Mouse (Mus musculus): Measurements from ENCODE around the gene Ankrd50. TPM values are rescaled to one million over a fixed set of nuclear protein-coding genes. Genes with fewer than 3 reads are reported as not detected.

The Ankrd50 gene
- polyA plus RNA-seq, 1 experiment, result 16.1 TPM

DNA sequence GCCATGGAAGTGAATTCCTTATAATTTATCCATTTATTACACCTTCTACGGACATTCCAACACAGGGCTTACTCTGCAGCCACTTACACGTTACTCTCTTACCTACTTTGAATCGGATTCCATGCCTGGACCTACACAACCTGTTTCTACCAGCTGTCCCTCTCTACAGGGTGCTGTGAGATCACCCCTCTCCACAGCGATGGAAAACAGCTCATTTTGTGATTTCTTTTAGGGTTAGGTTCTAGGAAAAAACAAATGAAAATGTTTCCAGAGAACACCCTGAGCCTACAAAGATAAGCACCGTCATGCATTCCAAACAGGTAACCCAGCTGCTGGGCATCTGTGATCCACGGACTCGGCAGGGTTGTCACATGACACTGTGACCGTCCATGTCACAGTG lies 16.5 kb downstream of the Ankrd50 start:
- no peak for DNase-seq (ENCODE audit: low read depth, low spot score)
- WGBS, result 87% methylated on average over 8 of the region's 8 CpGs

DNA sequence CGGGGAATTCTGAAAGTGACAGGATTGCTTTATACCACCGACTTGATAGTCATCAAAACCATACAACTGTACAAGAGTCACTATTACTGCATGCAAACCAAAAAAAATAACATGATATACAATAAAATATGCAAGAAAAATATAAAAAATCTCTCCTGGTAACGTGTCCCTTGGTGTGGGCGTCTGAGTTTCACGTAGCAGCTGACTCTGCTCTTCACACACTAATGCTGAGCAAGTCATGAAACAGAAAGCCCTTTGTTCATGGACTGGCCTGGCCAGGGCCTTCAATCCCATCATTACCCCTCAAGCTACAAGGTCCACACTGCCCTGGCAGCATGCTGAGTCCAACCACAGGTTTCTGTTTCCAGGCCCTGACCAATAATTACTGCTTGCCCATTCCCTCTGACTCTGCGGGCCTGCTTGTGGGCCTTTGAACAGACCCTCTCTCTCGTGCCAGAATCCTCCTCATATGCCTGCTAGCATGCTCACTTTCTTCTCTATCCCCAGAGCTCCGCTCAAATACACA lies 17.7 kb downstream of the Ankrd50 start:
- WGBS, result 73% methylated on average over 8 of the region's 8 CpGs
- no peak for DNase-seq (ENCODE audit: low read depth, low spot score)

DNA sequence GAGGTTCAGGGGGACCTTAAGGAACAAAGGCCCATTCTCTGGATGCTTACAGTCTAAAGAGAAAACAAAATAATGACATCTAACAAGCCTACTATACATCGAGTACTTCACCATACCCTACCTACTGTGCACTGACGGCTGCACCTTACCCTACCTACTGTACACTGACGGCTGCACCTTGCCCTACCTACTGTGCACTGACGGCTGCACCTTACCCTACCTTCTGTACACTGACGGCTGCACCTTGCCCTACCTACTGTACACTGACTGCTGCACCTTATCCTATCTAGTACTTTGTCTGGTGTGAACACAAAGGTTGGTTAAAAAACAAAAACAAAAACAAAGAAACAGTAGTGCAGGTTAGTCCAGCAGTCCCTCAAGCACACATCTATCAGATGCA lies 18.5 kb downstream of the Ankrd50 start:
- 59% methylated on average over 5 of the region's 5 CpGs for WGBS
- no peak for DNase-seq (ENCODE audit: low read depth, low spot score)

DNA sequence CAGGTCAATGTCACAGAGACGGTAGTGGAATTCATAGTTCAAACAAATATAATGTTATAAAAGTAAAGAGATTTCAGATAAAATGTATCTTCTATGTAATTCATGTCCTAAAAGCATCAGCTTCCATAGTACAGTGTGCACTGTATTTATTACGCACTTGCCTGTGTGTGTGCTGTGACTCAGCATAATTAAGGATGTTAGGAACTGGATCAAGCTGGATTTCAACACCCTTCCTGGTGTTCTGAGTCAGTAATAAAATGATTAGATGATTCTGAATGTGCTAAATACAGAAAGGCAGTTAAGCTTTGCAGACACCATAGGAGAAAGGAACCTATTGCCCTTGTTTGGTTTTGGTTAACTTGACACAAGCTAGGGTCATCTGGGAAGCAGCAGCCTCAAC lies 21.5 kb downstream of the Ankrd50 start:
- 38% methylated on average over 2 of the region's 2 CpGs for WGBS

DNA sequence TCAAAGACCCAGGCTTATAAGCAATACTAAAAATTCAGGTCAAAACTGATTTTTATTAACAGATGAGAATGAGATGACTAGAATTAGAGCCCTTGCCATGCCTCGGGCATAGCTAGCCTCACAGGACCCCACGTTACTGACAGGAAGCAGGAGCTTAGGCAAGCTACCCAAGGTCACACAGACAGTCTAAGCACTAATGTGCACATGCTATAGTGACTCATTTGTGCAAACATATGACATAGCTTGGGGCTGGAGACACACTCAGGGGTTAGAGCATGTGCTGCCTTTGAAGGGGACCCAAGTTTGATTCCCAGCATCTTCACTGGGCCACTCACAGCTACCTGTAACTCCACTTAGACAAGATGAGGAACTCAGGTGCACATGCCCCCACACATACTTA lies 22.9 kb downstream of the Ankrd50 start:
- WGBS, result 57% methylated on average over 2 of the region's 2 CpGs
- no peak for DNase-seq (ENCODE audit: low read depth, low spot score)

More for the DNA sequence above, 21.5 kb downstream of the Ankrd50 start:
- peak; percentile 52 for DNase-seq (ENCODE audit: low read depth, low spot score)

DNA sequence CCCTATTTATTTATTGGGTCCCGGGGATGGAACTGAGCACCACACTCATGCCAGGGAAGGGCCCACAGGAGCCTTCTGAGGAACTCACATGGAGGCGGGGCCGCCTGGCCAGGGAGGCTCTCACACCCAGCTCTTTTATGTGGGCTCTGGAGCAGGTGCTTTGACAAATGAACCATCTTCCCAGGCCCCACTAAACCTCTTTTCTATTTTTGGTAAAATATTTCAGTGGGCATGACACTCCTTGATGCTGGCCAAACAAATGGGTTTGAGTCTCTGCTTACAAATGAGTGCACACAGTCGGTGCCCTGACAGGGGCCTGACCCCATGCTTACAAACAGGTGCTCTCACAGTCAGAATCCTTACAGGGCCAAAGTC lies 24.4 kb downstream of the Ankrd50 start:
- DNase-seq (ENCODE audit: low read depth, low spot score), result no peak
- 85% methylated on average over 4 of the region's 4 CpGs for WGBS

DNA sequence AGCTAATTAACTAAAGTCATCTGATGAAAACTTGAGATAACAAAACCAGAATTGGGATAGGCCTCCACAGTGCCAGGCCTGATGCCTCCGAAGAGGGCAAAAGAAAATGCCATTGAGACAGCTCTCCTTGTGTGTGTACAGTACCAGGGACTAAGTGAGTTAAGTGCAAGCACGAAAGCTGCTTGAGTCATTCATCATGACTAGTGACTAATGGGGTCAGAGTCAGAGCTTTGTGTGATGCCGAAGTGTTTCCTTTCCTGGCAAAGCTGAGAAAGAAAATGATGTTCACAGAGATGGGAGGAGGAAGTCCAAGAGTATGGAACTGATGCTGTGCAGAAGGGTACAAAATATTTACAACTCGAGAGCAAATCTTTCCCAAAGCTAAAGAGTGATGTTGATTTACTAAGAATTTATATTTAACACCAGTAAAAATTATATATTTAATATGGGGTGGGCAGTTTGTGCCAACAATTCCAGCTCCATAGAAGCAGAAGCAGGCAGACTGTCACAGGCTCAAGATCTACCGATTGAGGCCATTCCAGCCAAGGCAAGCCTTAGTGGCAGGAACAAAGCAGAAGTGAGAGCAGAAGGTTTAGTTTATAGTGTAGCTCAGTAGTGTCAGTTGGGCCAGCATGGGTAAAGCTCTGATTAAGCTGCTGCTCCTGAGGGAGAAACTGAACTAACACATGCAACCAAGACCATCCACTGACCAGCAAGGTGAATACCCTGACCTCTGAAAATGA lies 25.0 kb downstream of the Ankrd50 start:
- whole genome bisulfite sequencing, result 62% methylated on average over 5 of the region's 5 CpGs
- DNase-seq (ENCODE audit: low read depth, low spot score), result no peak

DNA sequence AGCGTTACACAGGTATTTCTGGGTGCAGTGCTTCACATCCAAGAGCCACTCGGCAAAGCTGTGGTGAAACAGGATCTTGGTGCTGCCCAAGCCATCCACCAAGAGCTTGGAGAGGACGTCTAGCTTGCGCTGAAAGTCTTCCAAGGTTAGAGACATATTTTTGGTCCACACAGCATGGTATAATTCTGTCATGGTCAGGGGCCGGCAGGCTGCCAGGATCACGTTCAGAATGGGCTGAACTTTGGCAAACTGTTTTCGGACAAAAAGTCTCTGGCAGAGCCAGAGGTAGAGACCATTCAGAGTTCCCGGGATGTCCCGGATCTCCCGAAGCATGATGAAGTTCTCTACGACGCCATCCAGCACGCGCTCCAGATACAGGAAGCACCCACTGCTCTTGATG lies 27.6 kb downstream of the Ankrd50 start:
- no peak for DNase-seq (ENCODE audit: low read depth, low spot score)
- 96% methylated on average over 14 of the region's 14 CpGs for WGBS

DNA sequence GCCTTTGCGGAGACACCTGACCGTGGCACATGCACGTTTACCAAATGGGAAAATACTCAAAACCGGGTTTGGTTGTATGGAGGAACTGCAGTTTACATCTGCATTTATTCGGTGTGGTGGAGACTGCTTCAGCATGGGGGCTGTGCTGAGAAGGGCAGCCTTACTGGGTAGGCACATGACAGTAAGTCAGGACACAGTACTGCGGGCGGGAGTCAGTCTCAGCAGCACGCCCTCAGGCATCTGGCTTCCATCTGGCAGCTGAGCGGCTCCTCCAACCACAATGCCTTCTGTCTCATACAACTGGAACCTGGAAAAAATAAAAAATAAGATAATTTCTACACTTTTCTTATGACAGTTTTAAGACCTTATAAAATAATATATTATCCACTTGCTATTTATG lies 32.4 kb downstream of the Ankrd50 start:
- WGBS, result 94% methylated on average over 9 of the region's 9 CpGs
- no peak for DNase-seq (ENCODE audit: low read depth, low spot score)

DNA sequence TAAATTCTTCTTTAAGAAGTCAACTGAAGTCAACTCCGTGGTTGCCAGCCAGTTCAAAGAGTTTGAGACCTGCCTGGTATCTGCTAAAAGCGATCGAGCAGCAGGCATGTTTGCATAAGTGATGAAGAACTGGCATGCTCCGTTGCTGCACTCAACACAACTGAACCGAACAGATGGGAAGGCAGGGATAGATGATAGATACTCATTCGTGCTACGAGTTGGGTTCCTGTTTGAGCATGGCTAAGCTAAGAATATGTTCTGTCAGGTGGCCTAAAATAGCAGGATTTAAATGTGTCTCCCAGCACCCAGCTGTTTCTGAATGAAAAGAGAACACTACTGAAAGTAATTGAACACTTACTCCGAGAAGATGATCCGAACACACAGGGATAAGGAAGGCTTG lies 38.1 kb downstream of the Ankrd50 start:
- 91% methylated on average over 9 of the region's 9 CpGs for WGBS

DNA sequence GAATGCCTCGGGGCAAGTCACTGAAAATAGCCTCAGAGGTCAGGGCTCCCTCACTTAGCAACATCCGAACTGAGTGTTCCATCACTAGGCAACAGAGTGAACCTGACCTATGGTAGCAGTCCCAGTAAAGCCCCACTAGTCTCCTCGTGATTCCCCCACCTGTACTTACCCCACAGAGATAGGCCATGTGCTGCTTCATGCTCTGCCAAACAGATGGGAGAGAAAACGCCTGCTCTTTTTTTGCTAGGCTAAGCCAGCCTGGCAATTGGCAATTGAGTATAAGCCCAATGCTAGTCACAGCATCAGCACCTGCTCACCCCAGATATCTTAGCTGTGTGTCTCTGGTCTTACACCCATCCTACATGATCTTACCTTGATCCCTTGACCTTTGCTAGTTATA lies 40.8 kb downstream of the Ankrd50 start:
- DNase-seq (ENCODE audit: low read depth, low spot score), result no peak
- WGBS, result 70% methylated on average over 4 of the region's 4 CpGs

More for the DNA sequence above, 38.1 kb downstream of the Ankrd50 start:
- DNase-seq (ENCODE audit: low read depth, low spot score), result no peak

DNA sequence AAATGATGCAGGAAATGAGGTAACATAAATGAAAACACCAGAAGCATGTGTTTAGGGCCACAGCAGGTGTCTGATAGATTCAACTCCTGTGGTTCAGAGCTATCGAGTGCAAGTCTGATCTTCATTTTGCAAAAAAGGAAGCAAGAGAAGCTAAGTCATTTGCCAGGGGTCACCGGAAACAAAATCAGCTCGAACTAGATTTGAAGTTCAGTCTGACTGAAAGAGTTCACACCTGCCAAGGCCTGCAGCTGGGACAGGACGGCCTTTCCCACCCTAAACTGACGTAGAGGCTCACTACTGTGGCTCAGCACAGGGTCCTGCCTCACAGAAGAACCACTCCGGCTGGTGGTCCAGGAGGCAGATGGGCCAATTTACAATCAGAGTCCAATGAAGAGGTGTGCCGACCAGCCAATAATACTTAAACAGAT lies 44.1 kb downstream of the Ankrd50 start:
- no peak for DNase-seq (ENCODE audit: low read depth, low spot score)
- 64% methylated on average over 7 of the region's 7 CpGs for WGBS

DNA sequence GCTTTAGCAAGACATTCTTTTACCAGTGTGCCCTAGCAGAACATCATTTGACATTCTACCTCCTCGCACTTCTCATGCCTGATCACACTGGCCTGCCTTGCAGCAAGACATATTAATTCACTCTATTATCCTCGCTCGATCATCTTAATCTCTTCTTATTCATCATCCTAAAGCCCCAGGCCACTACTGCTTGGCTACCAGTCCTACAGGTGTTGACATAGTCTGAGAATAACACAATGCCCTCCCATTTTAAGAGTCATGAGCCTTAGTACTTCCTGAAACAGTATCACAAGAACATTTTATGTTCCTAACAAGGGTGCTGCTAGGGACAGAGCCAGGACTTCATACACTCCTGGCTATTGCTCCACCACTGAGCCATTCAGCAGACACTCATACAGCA lies 48.0 kb downstream of the Ankrd50 start:
- WGBS, result 95% methylated on average over 3 of the region's 3 CpGs

DNA sequence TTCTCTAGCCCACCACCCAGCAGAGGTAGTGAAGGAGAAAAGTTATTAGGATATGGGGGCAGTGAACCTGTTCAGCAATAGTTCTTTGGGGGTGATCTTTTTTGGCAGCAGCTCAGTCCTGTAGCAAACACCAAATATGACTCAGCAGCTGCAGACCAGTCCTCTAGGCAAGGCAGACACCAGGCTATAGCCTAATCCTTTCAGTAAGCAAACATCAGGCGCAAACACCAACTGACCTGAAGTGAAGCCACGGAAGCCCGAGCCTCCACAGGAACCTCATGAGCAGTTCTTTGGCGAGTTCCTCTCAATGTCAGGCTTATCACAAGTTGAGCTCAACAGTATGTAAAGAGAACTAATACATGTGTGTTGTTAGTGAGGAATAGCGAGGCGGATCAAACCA lies 48.8 kb downstream of the Ankrd50 start:
- DNase-seq (ENCODE audit: low read depth, low spot score), result no peak
- 69% methylated on average over 6 of the region's 6 CpGs for WGBS

More for the DNA sequence above, 48.0 kb downstream of the Ankrd50 start:
- no peak for DNase-seq (ENCODE audit: low read depth, low spot score)

DNA sequence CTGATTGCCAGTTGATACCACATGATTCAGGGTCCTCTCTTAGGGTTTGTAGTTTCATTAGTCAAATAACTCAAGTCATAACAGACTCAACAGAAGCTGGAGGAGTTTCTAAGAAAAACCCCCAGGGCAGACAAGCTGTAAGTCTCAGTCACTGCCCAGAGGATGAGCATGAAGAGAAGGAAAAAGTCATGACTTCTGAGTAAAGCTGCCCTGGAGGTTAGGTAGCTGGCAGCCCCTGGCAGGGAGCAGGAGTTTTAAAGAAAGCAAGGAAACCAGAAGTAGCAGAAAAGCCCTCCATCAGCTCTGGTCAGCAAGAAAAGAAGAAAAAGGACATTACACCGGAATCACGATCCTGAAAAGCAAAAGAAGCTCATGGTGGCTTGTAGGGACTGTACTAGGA lies 50.2 kb downstream of the Ankrd50 start:
- 98% methylated on average over 2 of the region's 2 CpGs for WGBS
- DNase-seq (ENCODE audit: low read depth, low spot score), result no peak

DNA sequence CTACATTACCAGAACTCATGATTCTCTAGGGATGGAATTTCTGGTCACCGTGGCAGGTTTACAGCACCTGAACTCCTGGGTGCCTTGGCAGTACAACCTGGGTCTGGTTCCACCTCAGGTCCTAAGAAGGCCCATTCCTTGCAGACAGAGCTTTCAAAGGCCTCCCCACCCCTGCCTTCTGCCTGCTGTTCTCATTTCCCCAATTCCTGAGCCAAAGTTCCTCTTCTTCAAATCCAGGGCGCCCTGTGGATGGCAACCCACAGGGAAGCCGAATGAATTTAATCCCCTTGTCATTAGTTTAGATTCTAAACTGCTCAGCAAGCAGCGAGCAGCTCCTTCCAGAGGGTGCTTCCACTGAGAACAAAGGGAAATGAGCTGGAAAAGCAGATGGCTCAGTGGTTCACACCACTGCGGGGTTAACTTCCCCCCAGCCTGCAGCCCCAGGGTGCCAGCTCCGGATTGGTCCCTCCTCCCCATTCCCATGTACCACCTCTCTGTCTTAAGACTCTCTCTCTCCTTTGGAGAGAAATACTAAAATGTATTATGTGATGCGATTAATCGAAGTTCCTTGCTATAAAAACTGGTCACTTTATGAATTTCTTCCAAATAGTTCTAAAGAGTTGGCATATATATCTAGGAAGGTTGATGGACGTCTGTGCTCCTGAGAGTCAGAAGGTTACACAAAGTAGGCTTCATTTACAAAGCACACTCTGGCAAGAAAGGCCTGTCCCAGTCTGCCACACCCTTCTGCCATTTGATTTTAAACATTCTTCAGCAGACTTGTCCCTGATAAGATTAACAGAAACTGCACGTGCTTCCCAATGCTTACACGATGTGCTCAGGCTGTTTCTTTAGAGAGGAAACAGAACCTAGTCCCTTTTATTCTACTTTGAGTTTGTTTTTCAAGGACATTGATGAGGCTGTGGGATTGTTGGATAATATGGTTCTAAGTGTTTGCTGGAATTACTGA lies 50.9 kb downstream of the Ankrd50 start:
- 48% methylated on average over 11 of the region's 11 CpGs for WGBS
- DNase-seq (ENCODE audit: low read depth, low spot score), result no peak

DNA sequence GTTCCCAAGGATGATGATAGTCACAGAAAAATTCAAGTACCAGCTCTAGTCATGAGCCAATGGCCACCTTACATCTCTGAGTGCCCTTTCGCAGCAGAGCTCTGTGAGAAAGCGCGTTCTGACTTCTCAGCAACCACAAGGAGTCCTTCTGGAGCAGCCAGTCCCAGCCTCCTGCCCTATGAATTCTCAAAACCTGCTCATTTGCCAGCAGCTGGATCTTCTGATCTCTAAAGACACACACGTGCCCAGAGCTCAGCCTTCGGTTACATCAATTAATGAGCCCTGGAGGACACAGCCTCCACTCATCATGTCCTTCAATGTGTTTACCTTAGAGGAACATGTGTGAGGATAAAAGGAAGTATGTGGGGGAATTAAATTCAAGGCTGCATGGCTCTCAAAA lies 53.2 kb downstream of the Ankrd50 start:
- 82% methylated on average over 5 of the region's 5 CpGs for WGBS
- DNase-seq (ENCODE audit: low read depth, low spot score), result no peak

DNA sequence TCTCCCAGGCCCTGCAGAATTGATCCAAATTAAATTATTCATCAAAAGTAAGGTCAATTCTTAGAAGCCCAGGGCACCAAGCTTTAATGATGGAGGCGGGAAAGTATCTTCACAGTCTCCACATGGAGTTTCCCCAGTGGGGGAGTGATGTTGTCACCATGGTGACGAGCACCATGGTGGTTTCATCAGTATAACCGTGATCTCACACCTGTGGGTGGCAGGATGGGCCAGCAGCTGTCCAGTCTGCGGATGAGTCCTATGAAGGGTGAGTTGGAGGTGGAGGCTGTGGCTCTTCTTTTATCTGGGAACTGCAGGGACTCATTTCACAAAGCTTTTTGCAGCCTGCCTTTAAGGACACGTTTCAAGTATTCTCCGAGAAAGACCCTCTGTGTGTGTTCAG lies 53.6 kb downstream of the Ankrd50 start:
- no peak for DNase-seq (ENCODE audit: low read depth, low spot score)
- 92% methylated on average over 6 of the region's 6 CpGs for WGBS

DNA sequence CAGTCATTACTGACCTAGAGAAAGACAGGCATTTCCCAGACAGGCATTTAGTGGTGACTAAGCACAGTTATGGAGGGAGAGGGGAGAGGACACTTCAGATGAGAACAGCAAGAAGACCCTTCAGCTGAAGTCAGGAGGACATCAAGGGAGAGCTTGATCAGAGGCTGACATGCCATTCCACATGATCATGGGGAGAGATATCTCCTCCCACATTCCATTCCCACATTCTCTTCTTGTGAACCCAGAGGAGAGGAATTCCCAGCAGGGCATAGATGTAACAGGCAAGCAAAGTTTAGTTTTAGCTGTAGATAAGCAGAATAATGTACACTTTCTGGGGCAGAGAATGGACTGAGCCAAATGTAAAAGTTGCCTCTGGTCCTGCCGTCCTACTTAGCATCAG lies 57.4 kb downstream of the Ankrd50 start:
- no peak for DNase-seq (ENCODE audit: low read depth, low spot score)
- 83% methylated on average over 1 of the region's 1 CpGs for WGBS

DNA sequence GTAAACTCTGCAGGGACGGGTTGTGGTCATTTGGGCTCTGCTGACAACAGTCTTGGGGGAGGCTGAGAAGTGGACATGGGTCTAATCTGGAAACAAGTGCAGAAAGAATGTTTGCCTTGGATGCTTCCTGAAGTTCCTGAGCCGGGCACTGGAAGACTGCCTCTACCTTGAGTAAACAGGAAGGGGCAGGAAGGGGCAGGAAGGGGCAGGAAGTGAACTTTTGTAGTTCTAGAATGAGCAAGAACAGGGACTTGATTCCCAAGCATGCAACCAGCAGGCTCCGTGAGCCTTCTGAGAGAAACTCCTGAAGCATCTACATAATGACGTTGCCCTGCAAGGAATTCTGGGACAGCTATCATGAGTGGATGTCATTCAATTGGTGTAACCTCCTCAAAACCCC lies 60.7 kb downstream of the Ankrd50 start:
- WGBS, result 57% methylated on average over 4 of the region's 4 CpGs
- DNase-seq (ENCODE audit: low read depth, low spot score), result no peak

DNA sequence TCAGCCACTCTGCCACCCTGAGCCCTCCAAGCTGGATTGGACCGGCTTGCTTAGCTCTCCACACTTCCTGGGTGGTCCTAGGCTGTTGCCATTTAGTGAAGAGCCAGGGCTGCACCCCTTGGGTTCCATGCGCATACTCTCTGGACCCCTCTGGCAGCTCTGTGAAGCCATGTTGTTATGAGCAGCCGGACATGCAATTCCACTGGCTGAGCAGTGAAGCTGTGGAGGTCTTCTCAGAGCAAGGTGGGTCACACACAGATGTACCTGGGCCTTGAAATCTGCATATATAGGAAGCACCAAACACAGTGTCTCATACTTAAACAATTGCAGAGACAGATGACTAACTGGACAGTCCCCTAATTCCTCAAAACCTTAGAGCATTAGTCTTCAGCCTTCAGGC lies 64.7 kb downstream of the Ankrd50 start:
- WGBS, result 88% methylated on average over 3 of the region's 3 CpGs
- DNase-seq (ENCODE audit: low read depth, low spot score), result no peak
